Mouse (Mus musculus) limb, embryonic 10.5 days (tissue): ENCODE measurements around the gene Nhlh2. TPM values are rescaled to one million over a fixed set of nuclear protein-coding genes. Genes with fewer than 3 reads are reported as not detected.

Source experiments
- DNase-seq: peaks from one replicate; pipeline ENCODE4 v3.0.0-alpha.2; 2017; ENCODE audit warnings: low spot score
- H3K27ac ChIP-seq: fragments of 300-500 bp; sonication (generic); 2 replicates; pipeline ENCODE4 v1.5.1; 2016; ENCODE audit warnings: mild to moderate bottlenecking
- H3K27me3 ChIP-seq: fragments of 300-500 bp; sonication (generic); 2 replicates; pipeline ENCODE4 v1.6.1; 2016; ENCODE audit warnings: low read depth, mild to moderate bottlenecking; ENCODE audit not compliant: poor library complexity, severe bottlenecking
- H3K36me3 ChIP-seq: fragments of 300-500 bp; sonication (generic); 2 replicates; pipeline ENCODE4 v1.6.1; 2016; ENCODE audit warnings: mild to moderate bottlenecking, moderate library complexity
- H3K4me1 ChIP-seq: fragments of 300-500 bp; sonication (generic); 2 replicates; pipeline ENCODE4 v1.6.1; 2016
- H3K4me3 ChIP-seq: fragments of 300-500 bp; sonication (generic); 2 replicates; pipeline ENCODE4 v1.5.1; 2016; ENCODE audit warnings: mild to moderate bottlenecking, moderate library complexity
- H3K9me3 ChIP-seq: fragments of 300-500 bp; sonication (generic); replicated peaks from 2 replicates; pipeline ENCODE4 v1.6.1; 2016; ENCODE audit warnings: mild to moderate bottlenecking
- WGBS: fragments of 180-500 bp; shearing (Covaris S2); methylation state at CpG from one replicate; pipeline ENCODE4 v1.1.7; 2016; 5-methylcytosine and 5-hydroxymethylcytosine counted together
- polyA plus RNA-seq: library from polyadenylated mRNA; unstranded; fragments of >200 nt; fragmentation: Nextera tagmentation; extraction: Ambion mirVana; gene quantifications from 2 replicates; pipeline ENCODE4 v1.2.1, GENCODE M21; 2016

The Nhlh2 gene
- polyA plus RNA-seq, 1 experiment from 2014 or later = 0.13 TPM

DNA sequence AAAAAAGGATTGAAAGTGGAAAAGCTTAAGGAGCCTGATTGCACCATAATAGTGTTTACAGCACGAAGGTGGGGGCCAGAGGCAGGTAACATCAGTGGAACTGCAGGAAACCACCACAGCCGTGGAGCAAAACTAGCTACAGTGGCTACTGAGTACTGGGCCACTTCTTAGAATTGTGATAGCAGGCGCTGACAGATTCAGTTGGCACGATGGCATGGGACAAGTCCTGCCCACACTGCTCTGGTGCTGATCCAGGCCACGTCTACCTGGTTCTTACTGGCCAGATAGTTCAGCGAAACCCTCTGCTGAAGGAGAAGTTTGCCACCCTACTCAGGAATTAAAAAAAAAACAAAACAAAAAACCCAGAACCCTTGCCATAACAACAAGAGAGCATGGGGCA is 54.7 kb downstream of the Nhlh2 start:
- peaks cover 6% of the 10 kb centered on the region; the same call in 1 of the 2 replicates for H3K27me3 ChIP-seq
- peaks cover 6% of the 10 kb centered on the region for H3K4me1 ChIP-seq
- H3K4me3 ChIP-seq = no peak overlapping the region
- no peak overlapping the region for H3K27ac ChIP-seq
- H3K9me3 ChIP-seq = no peaks in the 10 kb centered on the region
- H3K36me3 ChIP-seq = no peaks in the 10 kb centered on the region
- 86% methylated on average over 6 of the region's 6 CpGs for WGBS
- DNase-seq = no peak

Other genes starting within 250 kb of the Nhlh2 start
- 0.31 and 1.0 TPM in 2 replicates for gene Mab21l3, start 161.1 kb upstream of the Nhlh2 start, polyA plus RNA-seq
- 2.8 and 3.5 TPM in 2 replicates for gene Slc22a15, start 85.6 kb upstream of the Nhlh2 start, polyA plus RNA-seq
- 0.08 and 0.28 TPM in 2 replicates for gene Casq2, start 76.3 kb downstream of the Nhlh2 start, polyA plus RNA-seq
- 11.8 and 14.8 TPM in 2 replicates for gene Vangl1, start 194.6 kb downstream of the Nhlh2 start, polyA plus RNA-seq